Mouse (Mus musculus): ENCODE measurements at regions not wholly inside any gene's neighbourhood (a gene's known extent, or its start where the extent isn't known, plus 50 kb on each side); places are given as distances from the start of the nearest gene placed in this dataset.

DNA sequence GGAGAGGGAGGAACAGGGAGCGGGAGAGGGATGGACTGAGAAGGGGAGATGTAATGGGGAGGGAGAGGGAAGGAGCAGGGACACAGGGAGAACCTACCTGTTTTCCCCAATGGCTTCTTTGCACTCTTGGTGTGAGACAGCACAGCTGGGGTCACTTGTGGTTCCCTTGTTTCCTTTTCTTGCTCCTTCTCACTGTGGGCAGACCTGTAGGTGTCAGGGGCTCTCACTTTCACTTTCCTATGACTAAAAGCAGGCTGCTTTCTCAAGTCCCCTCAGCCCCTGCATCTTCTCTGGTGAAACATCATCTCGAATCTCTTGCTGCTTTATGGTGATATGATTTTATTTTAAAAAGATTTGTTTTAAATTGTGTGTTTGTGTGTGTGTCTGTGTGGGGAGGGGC, 458.3 kb downstream of the Zfp704 start:
- TF ChIP-seq CTCF (IDR thresholded peaks at IDR 0.05; ENCODE audit: low read depth, low read length) (no peak), GATA1 (IDR thresholded peaks at IDR 0.05; ENCODE audit: borderline replicate concordance, low read length) (no peak)
